Mouse (Mus musculus) MEL (cell line): ENCODE measurements around the gene Hsd3b7. TPM values are rescaled to one million over a fixed set of nuclear protein-coding genes. Genes with fewer than 3 reads are reported as not detected.

Experiments used
- DNase-seq: peaks from one replicate; pipeline ENCODE4 v3.0.0; 2011; ENCODE audit warnings: low read depth, low spot score
- H3K27ac ChIP-seq: 2 replicates; pipeline ENCODE4 v1.5.1; 2012; ENCODE audit warnings: low read depth, mild to moderate bottlenecking, control low read depth, low read length, moderate library complexity; ENCODE audit not compliant: control insufficient read depth
- H3K27me3 ChIP-seq, 2 experiments: fragments of 150-350 bp in 1 of 2; sonication (generic) in 1 of 2; 2 replicates each; pipeline ENCODE4 v1.6.1; 2012; ENCODE audit warnings: low read length in 2 of 2, mild to moderate bottlenecking in 2 of 2, improper control_type of control experiment in 1 of 2, moderate library complexity in 1 of 2; ENCODE audit not compliant: insufficient read depth in 2 of 2, control insufficient read depth in 1 of 2
- H3K36me3 ChIP-seq, 2 experiments: 2 replicates each; pipeline ENCODE4 v1.6.1; 2012 to 2014; ENCODE audit warnings: low read length in 2 of 2, improper control_type of control experiment in 1 of 2, inconsistent platforms in 1 of 2, mild to moderate bottlenecking in 1 of 2; ENCODE audit not compliant: insufficient read depth in 2 of 2, control insufficient read depth in 1 of 2
- H3K4me1 ChIP-seq, 2 experiments: fragments of 150-350 bp in 1 of 2; sonication (generic) in 1 of 2; 2 replicates each; pipeline ENCODE4 v1.6.1; 2012; ENCODE audit warnings: low read length in 2 of 2, improper control_type of control experiment in 1 of 2, mild to moderate bottlenecking in 1 of 2; ENCODE audit not compliant: insufficient read depth in 2 of 2, control insufficient read depth in 1 of 2
- H3K4me3 ChIP-seq, 2 experiments: fragments of 150-350 bp in 1 of 2; sonication (generic) in 1 of 2; 2 replicates each; pipeline ENCODE4 v1.5.1; 2012; ENCODE audit warnings: low read depth in 2 of 2, low read length in 2 of 2, mild to moderate bottlenecking in 2 of 2, moderate library complexity in 2 of 2, control low read depth in 1 of 2, improper control_type of control experiment in 1 of 2; ENCODE audit not compliant: control insufficient read depth in 1 of 2, insufficient read depth in 1 of 2
- H3K79me2 ChIP-seq: 2 replicates; pipeline ENCODE4 v1.6.1; 2012; ENCODE audit warnings: mild to moderate bottlenecking, low read length, moderate library complexity; ENCODE audit not compliant: control insufficient read depth, poor library complexity, insufficient read depth
- H3K9ac ChIP-seq: 2 replicates; pipeline ENCODE4 v1.6.1; 2012; ENCODE audit warnings: low read depth, mild to moderate bottlenecking, control low read depth, low read length, moderate library complexity; ENCODE audit not compliant: control insufficient read depth, poor library complexity, severe bottlenecking
- H3K9me3 ChIP-seq: fragments of 150-350 bp; sonication (generic); replicated peaks from 2 replicates; pipeline ENCODE4 v1.6.1; 2012; ENCODE audit warnings: mild to moderate bottlenecking, low read length, improper control_type of control experiment, moderate library complexity; ENCODE audit not compliant: insufficient read depth
- CTCF ChIP-seq, 3 experiments: IDR thresholded peaks in 2 of 3; conservative IDR thresholded peaks in 1 of 3; 2 replicates each; pipeline ENCODE4 v1.5.1; 2011 to 2012; ENCODE audit warnings: low read length in 3 of 3, low read depth in 2 of 3, mild to moderate bottlenecking in 2 of 3, improper control_type of control experiment in 1 of 3, inconsistent platforms in 1 of 3, mixed read lengths in 1 of 3, moderate library complexity in 1 of 3; ENCODE audit not compliant: control insufficient read depth in 1 of 3, insufficient read depth in 1 of 3, poor library complexity in 1 of 3, severe bottlenecking in 1 of 3
- E2F4 ChIP-seq: IDR thresholded peaks from 2 replicates; pipeline ENCODE4 v1.6.1; 2011; ENCODE audit warnings: low read depth, low read length, improper control_type of control experiment, borderline replicate concordance
- EP300 ChIP-seq, 2 experiments: IDR thresholded peaks; 2 replicates each; pipeline ENCODE4 v1.6.1; 2011; ENCODE audit warnings: improper control_type of control experiment in 2 of 2, low read length in 2 of 2, low read depth in 1 of 2, mild to moderate bottlenecking in 1 of 2
- GATA1 ChIP-seq: IDR thresholded peaks from 2 replicates; pipeline ENCODE4 v1.6.1; 2011; ENCODE audit warnings: low read depth, low read length, improper control_type of control experiment
- HCFC1 ChIP-seq: IDR thresholded peaks from 2 replicates; pipeline ENCODE4 v1.6.1; 2012; ENCODE audit warnings: low read depth, mild to moderate bottlenecking, inconsistent platforms, low read length, improper control_type of control experiment, moderate library complexity
- JUND ChIP-seq: IDR thresholded peaks from 2 replicates; pipeline ENCODE4 v1.6.1; 2011; ENCODE audit warnings: low read depth, mild to moderate bottlenecking, improper control_type of control experiment, low read length
- KAT2A ChIP-seq: conservative IDR thresholded peaks from 2 replicates; pipeline ENCODE4 v1.6.1; 2012; ENCODE audit warnings: low read depth, low read length, improper control_type of control experiment, inconsistent platforms
- MAFK ChIP-seq: IDR thresholded peaks from 2 replicates; pipeline ENCODE4 v1.6.1; 2011; ENCODE audit warnings: low read depth, mild to moderate bottlenecking, low read length, improper control_type of control experiment, borderline replicate concordance
- MYB ChIP-seq: IDR thresholded peaks from 2 replicates; pipeline ENCODE4 v1.6.1; 2011; ENCODE audit warnings: mild to moderate bottlenecking, low read depth, low read length, improper control_type of control experiment
- MYC ChIP-seq: IDR thresholded peaks from 2 replicates; pipeline ENCODE4 v1.6.1; 2011; ENCODE audit warnings: low read depth, mild to moderate bottlenecking, low read length, improper control_type of control experiment, moderate library complexity
- NELFE ChIP-seq: IDR thresholded peaks from 2 replicates; pipeline ENCODE4 v1.6.1; 2011; ENCODE audit warnings: low read depth, low read length, improper control_type of control experiment
- POLR2AphosphoS2 ChIP-seq: IDR thresholded peaks from 2 replicates; pipeline ENCODE4 v1.6.1; 2011; ENCODE audit warnings: low read length, improper control_type of control experiment
- RAD21 ChIP-seq: IDR thresholded peaks from 2 replicates; pipeline ENCODE4 v1.6.1; 2011; ENCODE audit warnings: mild to moderate bottlenecking, low read depth, low read length, improper control_type of control experiment
- RCOR1 ChIP-seq: IDR thresholded peaks from 2 replicates; pipeline ENCODE4 v1.6.1; 2012; ENCODE audit warnings: low read depth, mild to moderate bottlenecking, inconsistent platforms, low read length, improper control_type of control experiment
- SIN3A ChIP-seq: IDR thresholded peaks from 2 replicates; pipeline ENCODE4 v1.6.1; 2012; ENCODE audit warnings: low read length, improper control_type of control experiment, inconsistent platforms
- TAL1 ChIP-seq: IDR thresholded peaks from 2 replicates; pipeline ENCODE4 v1.6.1; 2012; ENCODE audit warnings: mild to moderate bottlenecking, inconsistent platforms, low read length, moderate library complexity, mixed read lengths
- TBP ChIP-seq: IDR thresholded peaks from 2 replicates; pipeline ENCODE4 v1.8.0; 2011; ENCODE audit warnings: low read depth, low read length, improper control_type of control experiment
- TCF12 ChIP-seq: IDR thresholded peaks from 2 replicates; pipeline ENCODE4 v1.6.1; 2014; ENCODE audit warnings: low read depth, mild to moderate bottlenecking, inconsistent platforms, low read length, improper control_type of control experiment, moderate library complexity
- USF2 ChIP-seq, 2 experiments: IDR thresholded peaks; 2 replicates each; pipeline ENCODE4 v1.6.1; 2011 to 2012; ENCODE audit warnings: improper control_type of control experiment in 2 of 2, low read length in 2 of 2, borderline replicate concordance in 1 of 2, inconsistent platforms in 1 of 2, low read depth in 1 of 2, mild to moderate bottlenecking in 1 of 2; ENCODE audit not compliant: insufficient read depth in 1 of 2
- ZC3H11A ChIP-seq: IDR thresholded peaks from 2 replicates; pipeline ENCODE4 v1.6.1; 2012; ENCODE audit warnings: low read depth, mild to moderate bottlenecking, inconsistent platforms, low read length, improper control_type of control experiment
- ZNF384 ChIP-seq: IDR thresholded peaks from 2 replicates; pipeline ENCODE4 v1.6.1; 2012; ENCODE audit warnings: low read depth, mild to moderate bottlenecking, inconsistent platforms, low read length, improper control_type of control experiment
- polyA plus RNA-seq, 2 experiments: library from polyadenylated mRNA; stranded (reverse) in 1 of 2; unstranded in 1 of 2; fragments of >175 nt in 1 of 2; fragments of >200 nt in 1 of 2; gene quantifications; 2 replicates each; pipeline versions ENCODE4 v1.2.1 to v1.2.4; 2012; ENCODE audit warnings: low replicate concordance in 2 of 2, low read depth in 1 of 2; ENCODE audit not compliant: insufficient read length in 2 of 2, insufficient read depth in 1 of 2, missing spikeins in 1 of 2
- total RNA-seq: library from RNA; depleted of rRNA; stranded (reverse); fragments of 300-350 nt; gene quantifications from 2 replicates; pipeline ENCODE4 v1.2.3, GENCODE M21; 2012

Hsd3b7 gene
- total and polyA plus RNA-seq, 3 experiments = 0.75 to 1.4 TPM; not detected in 1

GRCm38 (mm10) chr7:127809846-127810245, 9.4 kb downstream of the Hsd3b7 start:
- H3K4me1 ChIP-seq = peaks cover 17 to 38% of the 10 kb centered on the region in 2 experiments
- no peaks in the 10 kb centered on the region for H3K9me3 ChIP-seq
- H3K27me3 ChIP-seq = no peaks in the 10 kb centered on the region
- TF ChIP-seq EP300 (IDR thresholded peaks at IDR 0.05; ENCODE audit: low read depth in 1 of 2, low read length in 2 of 2) (no peak), RAD21 (no peak)
- TF ChIP-seq, all 39 proteins: peak for 0
- Histone ChIP-seq H3K27ac (no peak overlapping the region), H3K79me2 (peaks cover 1% of the 10 kb centered on the region; the same call in 1 of the 2 replicates), H3K4me3 (no peak overlapping the region), H3K36me3 (peaks cover 0 to 23% of the 10 kb centered on the region in 2 experiments; a peak in 2 of 4 replicates), H3K9ac (no peak overlapping the region)
- DNase-seq = no peak

GRCm38 (mm10) chr7:127810650-127811049, 10.2 kb downstream of the Hsd3b7 start:
- no peak overlapping the region for H3K27ac ChIP-seq

GRCm38 (mm10) chr7:127811240-127811639, 10.8 kb downstream of the Hsd3b7 start:
- H3K27me3 ChIP-seq = no peaks in the 10 kb centered on the region
- peaks cover 1% of the 10 kb centered on the region; the same call in 1 of the 2 replicates for H3K79me2 ChIP-seq
- peaks cover 0 to 13% of the 10 kb centered on the region in 2 experiments; a peak in 2 of 4 replicates for H3K36me3 ChIP-seq
- no peak for TF ChIP-seq MYB
- no peak for TF ChIP-seq USF2 (IDR thresholded peaks at IDR 0.05; ENCODE audit: borderline replicate concordance in 1 of 2, insufficient read depth in 1 of 2, low read depth in 1 of 2, low read length in 2 of 2)
- no peak for TF ChIP-seq ZNF384
- TF ChIP-seq NELFE = no peak
- no peak for TF ChIP-seq KAT2A
- TF ChIP-seq SIN3A = no peak
- TF ChIP-seq MAFK = no peak
- TF ChIP-seq TAL1 = no peak
- no peaks in the 10 kb centered on the region for H3K9me3 ChIP-seq
- no peak overlapping the region for H3K4me3 ChIP-seq
- no peak for DNase-seq
- H3K27ac ChIP-seq = no peak overlapping the region
- peaks cover 8 to 25% of the 10 kb centered on the region in 2 experiments for H3K4me1 ChIP-seq
- no peak overlapping the region for H3K9ac ChIP-seq

More at GRCm38 (mm10) chr7:127810650-127811049, 10.2 kb downstream of the Hsd3b7 start:
- H3K9me3 ChIP-seq = no peaks in the 10 kb centered on the region
- TF ChIP-seq MYB (no peak), GATA1 (no peak), E2F4 (no peak), MAFK (no peak), JUND (no peak), RCOR1 (no peak), EP300 (IDR thresholded peaks at IDR 0.05; ENCODE audit: low read depth in 1 of 2, low read length in 2 of 2) (no peak), TCF12 (no peak), ZC3H11A (no peak), POLR2AphosphoS2 (no peak), HCFC1 (no peak), MYC (no peak), TBP (no peak), CTCF (IDR thresholded peaks at IDR 0.05 in 2 of 3, conservative IDR thresholded peaks at IDR 0.05 in 1 of 3; ENCODE audit: control insufficient read depth in 1 of 3, insufficient read depth in 1 of 3, low read depth in 2 of 3, low read length in 3 of 3, poor library complexity in 1 of 3, severe bottlenecking in 1 of 3) (no peak)
- H3K27me3 ChIP-seq = no peaks in the 10 kb centered on the region
- no peak overlapping the region for H3K9ac ChIP-seq
- H3K4me1 ChIP-seq = peaks cover 11 to 31% of the 10 kb centered on the region in 2 experiments
- no peak overlapping the region for H3K4me3 ChIP-seq
- H3K79me2 ChIP-seq = peaks cover 1% of the 10 kb centered on the region; the same call in 1 of the 2 replicates
- DNase-seq = no peak
- peaks cover 0 to 17% of the 10 kb centered on the region in 2 experiments; a peak in 2 of 4 replicates for H3K36me3 ChIP-seq
